Mouse (Mus musculus) CD4-positive, CD25-positive, alpha-beta regulatory T cell, adult 4 months (primary cell): ENCODE measurements at regions not wholly inside any gene's neighbourhood (a gene's known extent, or its start where the extent isn't known, plus 50 kb on each side); places are given as distances from the start of the nearest gene placed in this dataset.

Source experiments
- ATAC-seq: one replicate; pipeline ENCODE4 v1.8.0; 2017

DNA sequence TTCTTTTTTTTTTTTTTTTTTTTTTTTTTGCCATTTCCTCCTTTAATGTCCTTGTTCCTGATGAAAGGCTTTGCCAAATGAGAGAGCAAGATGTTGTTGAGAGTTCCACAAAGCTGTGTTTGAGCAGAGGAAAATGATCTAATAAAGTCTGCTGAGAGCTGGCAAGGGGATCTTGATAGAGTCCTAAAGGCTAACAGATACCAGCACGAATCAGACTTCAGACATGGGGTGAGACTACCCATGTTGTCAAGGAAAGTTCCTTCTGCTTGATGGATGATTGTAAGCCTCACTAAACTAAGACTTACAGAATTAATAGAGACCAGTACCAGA lies 665.2 kb upstream of the Fam92a start:
- no peak for ATAC-seq

GRCm38 (mm10) chr4:12836326-12837096 lies 664.7 kb upstream of the Fam92a start:
- no peak for ATAC-seq

DNA sequence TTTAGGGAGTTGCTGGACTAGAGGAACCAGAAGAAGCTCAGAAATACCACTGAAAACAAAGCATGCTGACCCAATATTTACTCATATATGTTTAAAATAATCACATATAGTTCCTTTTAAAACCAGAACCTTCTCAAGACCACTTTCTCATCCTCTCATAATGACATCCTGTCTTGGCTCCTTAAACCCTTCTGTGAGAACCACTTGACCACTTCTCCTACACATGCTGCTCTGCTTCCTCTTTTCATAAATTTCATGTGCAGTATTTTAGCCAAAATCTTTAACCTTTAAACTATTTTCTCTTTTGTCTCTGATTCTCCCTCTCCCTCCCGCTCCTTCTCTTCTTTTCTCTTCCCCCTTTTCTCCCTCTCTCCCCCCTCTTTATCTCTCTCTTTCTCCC lies 654.6 kb upstream of the Fam92a start:
- no peak for ATAC-seq

DNA sequence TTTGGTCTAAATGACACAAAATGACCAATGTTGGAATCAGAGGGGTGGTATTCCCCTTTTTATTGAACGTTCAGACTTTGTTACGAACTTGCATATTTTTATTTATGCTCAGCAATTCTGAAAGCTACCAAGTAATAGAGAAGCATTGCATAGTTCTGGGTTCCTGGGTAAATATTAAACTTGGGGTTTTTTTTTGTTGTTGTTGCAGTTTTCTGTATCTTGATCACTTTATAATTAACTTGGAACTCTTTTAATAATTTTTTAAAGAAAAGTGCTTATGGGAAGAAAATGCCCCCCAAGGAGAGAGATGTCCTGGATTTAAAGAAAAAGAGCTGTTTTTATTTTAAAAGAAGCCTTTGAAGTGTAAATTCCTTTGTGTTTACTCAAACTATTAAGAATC lies 642.4 kb upstream of the Fam92a start:
- no peak for ATAC-seq

DNA sequence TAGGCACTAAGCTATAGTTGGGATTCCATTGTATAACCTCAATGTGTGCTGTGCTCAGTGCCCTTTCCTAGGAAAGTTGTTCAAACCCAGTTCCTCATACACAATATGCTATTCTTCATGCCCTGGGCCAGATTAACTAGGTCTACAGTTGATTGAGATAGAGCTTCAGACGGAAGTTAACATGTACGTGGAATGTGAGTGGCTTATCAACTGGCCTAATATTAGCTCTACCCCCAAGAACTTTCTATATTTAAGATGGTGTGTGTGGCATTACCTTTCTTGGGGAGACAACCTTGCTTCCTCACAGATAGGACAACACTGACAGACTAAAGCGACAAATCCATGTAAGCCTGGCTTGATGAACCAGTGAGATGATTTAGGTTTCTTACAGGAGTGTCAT lies 629.4 kb upstream of the Fam92a start:
- ATAC-seq: no peak

DNA sequence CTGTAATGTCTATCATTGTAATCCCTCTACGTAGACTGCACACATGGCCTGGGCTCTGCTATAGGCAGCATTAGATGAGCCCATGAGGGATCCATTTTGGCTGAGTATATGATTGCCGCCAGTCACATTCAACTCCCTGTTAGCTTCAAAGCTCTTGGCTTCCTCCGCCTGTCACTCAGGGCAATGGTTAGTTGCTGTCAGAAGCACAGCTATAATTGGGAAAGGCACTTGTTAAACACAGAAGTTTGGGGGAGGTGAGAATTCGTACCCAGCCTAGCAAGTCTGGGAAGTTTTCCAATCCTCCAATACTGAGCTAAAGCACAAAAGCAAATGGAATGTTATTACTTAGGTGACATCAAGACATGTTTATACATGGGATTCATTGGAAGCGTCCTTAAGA lies 627.7 kb upstream of the Fam92a start:
- no peak for ATAC-seq

DNA sequence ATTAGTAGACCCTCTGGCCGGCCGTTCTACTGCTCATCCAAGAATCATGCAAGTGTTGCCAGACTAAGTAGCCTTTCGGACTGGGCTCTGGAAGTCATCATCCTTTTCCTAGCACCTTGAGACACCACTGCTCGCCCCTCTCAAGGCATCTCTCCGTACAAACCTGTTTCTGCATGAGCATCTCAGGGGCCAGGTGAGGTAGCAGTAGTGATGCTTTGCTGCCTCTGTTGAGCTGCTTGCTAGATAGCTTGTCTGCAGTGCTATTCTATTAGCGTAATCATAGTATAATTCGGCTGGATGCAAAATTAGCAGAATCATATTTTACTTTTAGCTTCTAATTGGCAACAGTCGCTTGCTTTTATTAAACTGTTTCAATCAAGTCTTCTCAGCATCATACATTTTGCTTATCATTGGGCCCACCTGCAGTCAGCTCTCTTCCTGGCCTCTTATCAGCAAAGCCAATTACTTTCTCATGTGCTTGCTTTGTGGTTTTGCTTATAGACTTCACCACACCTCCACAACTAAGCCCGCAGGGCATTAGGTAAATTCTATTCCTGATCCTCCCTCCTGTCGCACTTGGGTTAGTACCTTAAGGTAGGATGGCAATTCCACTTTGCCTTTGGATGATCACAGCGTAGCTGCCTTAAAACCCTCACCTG lies 621.1 kb upstream of the Fam92a start:
- ATAC-seq: no peak

DNA sequence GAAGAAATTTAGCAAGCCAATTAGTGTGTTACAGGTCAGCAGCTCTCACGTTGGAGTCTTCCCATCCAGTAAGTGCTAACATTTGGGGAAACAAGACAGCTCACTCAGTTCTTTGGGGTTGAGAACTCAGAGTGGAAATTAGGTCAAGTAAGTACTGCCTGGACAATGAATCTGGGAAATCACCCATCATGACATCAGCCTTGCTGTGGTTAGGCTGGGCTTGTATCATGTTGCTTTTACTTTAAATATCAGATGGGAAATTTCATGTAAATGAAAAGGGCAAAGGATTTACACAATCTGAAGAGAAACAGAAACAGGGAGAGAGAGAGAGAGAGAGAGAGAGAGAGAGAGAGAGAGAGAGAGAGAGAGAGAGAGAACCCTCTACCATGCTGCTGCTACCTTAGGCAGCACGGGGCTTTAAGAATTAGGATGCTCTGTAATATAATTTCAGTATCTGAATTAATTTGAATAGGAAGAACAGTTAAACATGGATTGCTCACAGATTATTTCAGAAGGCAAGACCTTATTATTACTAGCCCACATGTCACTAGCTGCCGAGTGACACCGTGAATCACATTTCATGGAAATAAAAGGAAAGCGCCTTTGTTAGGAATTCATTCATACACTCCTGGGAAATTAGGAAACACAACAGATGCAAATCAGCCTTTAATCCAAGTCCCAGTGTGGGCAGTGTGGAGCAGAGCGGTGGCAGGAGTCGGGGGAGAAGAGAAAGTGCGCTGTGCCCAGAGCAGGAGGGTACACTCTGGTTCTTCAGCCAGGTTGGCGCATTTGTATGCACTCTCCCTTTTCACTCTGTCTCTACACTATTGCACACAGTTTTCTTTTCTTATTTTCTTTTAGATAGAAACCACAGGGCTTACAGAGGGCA lies 620.2 kb upstream of the Fam92a start:
- no peak for ATAC-seq

DNA sequence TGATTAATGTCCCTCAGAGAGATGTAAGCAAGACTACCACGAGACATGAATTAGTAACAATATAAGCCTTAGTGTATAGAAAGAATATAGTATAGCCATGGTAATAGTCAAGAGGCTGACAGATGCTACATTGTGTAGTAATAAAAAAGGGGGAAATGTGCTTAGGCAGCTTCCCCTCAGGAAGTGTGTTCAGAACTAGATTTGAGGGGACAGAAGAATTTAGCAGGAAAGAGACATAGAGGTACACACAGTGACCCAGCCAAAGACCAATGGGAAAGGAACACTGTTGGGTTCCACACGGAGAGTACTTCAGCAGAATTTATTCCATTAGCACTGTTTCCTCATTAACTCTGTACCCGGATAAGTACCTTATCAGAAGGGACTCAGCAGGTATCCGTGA lies 614.0 kb upstream of the Fam92a start:
- no peak for ATAC-seq

DNA sequence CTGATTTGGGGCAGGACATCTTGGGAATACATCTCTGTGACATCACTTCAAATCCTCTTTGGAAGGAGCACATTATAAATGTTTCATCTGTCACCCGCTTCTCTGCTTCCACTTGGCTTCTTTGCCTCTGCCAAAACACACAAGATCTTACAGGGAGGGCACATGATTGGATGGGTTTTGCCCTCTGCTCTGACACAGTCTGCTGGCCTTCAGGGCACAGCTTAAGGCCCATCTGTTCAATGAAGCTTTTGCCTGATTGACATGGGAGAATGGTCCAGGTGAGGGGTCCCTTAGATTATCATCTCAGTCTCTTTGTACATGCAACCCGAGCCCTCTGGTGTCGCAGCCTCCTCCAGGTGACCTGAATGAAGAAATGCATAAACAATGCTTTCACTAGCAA lies 612.7 kb upstream of the Fam92a start:
- no peak for ATAC-seq

- ATAC-seq: no peak
Measured at GRCm38 (mm10) chr4:12784068-12784467, 612.3 kb upstream of the Fam92a start.

GRCm38 (mm10) chr4:12781969-12782904 lies 610.4 kb upstream of the Fam92a start:
- no peak for ATAC-seq

DNA sequence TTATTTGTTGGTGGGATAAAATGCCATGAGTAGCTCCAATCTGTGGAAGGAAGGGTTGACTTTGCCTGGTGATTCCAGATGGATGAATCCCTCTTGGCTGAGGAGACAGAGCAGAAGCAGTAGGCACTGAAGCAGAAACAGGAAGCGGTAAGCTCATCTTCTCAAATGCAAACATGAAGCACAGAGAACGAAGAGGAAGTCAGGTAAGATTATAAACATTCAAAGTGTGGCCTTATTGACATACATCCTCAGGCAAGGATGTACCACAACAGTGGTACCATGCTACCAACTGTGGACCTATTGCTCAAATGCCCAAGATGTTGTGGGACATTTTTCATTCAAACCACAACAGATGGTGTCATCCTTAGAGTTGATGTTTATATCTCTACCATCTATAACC lies 608.4 kb upstream of the Fam92a start:
- peak; percentile 51 for ATAC-seq

GRCm38 (mm10) chr4:12779211-12779610 lies 607.4 kb upstream of the Fam92a start:
- ATAC-seq: no peak

DNA sequence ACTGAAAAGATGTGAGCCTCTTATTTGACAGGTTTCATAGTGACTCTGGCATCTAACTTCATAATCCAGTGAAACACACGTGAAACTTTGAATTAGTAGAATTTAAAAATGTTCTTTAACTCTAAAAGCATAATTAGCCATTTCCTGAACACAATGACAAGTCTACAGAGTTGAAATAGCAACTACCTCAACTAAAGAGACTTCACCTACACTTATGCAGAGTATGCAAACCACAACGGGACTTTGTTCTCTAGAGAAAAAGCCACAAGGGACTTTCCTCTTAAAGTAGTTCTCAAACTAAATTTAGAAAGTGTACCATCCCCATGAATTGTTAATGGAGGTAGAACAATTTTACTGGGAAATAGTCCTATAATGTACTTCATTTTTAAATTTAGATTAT lies 606.3 kb upstream of the Fam92a start:
- peak; percentile 86 for ATAC-seq

- no peak for ATAC-seq
Measured at GRCm38 (mm10) chr4:12776217-12776578, 604.4 kb upstream of the Fam92a start.

GRCm38 (mm10) chr4:12775524-12776216 lies 603.9 kb upstream of the Fam92a start:
- ATAC-seq: no peak

DNA sequence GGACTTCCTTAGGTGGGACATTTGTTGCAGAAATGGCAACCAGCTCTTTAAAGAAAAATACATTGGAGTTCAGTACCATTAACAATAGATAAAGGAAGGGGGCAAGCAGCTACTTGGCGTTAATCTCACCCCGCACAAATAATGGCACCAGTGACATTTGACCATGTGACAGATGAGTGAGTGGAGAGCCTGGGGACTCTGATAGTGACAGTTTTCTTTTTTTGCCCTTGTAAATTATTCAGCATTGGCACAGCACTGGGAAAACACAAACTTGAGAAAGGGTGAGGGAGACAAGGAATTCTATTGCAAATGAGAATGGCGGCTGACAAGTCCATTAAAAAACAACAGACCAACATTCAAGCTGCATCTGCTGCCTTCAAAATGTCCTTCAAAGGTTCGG lies 603.3 kb upstream of the Fam92a start:
- ATAC-seq: no peak

- ATAC-seq: no peak
Measured at GRCm38 (mm10) chr4:12774671-12775070, 602.9 kb upstream of the Fam92a start.

GRCm38 (mm10) chr4:12773201-12773600 lies 601.4 kb upstream of the Fam92a start:
- ATAC-seq: no peak

- no peak for ATAC-seq
Measured at GRCm38 (mm10) chr4:12770131-12770780, 598.4 kb upstream of the Fam92a start.
